Comparison of ENCODE assay signal across 15 mouse cellular contexts in the genomic region with DNA sequence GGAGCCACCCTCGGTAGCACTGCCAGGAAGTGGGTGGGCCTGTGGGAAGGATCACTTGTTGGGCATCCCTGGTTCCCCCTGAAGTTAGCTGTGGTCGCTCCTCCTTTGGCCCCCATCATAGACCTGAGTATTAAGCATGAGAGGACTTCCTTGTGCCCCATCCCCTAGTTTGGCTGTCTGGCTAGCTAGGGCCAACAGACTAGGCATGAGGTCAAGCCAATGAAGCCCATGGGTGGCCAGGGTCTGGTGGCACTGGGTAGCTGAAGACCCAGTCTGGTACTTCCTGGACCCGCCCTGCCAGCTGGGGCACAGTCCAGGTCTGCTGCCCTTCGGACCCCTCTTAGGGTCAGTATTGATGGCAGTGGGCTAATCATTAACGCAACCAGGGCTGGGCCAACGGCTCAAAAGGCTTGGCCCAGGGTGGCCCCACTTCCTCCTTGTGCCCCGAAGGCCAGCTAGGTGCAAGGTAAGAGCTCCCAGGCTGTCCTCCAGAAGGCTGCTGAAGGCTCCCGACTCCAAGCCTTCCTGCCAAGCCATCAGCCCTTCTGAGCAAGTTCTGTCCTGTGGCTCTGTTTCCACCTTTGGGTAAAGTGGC. TPM values are rescaled to one million over a fixed set of nuclear protein-coding genes. Genes with fewer than 3 reads are reported as not detected.
DNase-seq lines count a peak whose midpoint lies in the region; ATAC-seq lines count a peak whose summit lies in the region.
"Had no signal": no experiment of that assay in that cellular context is flagged by ENCODE, and none has a peak within 500 bp of the region (broad histone marks: within the 10 kb centered on the region; RNA-seq: fewer than 3 reads in every experiment).

No protein-coding gene starts in this region.

- ATAC-seq in hindbrain, embryonic 13.5 days (ENCODE audit: low FRiP score) = no peak
- no peak for ATAC-seq in hindbrain, embryonic 12.5 days (ENCODE audit: low FRiP score)
- ATAC-seq in liver, embryonic 15.5 days (ENCODE audit: insufficient read depth) = peak; percentile 68
- ATAC-seq in megakaryocyte-erythroid progenitor cell, adult 5-6 weeks (replicated peaks; ENCODE audit: low FRiP score, low TSS enrichment, poor library complexity, severe bottlenecking) = no peak
- ATAC-seq: activated CD4-positive, CD25-positive, alpha-beta regulatory T cell, adult 4 months had no signal

- intact Hi-C loops in left cerebral cortex, postnatal 4 days (cut with DNase I) = no loop called here

- H3K9me3 ChIP-seq in hindbrain, embryonic 13.5 days = no peaks in the 10 kb centered on the region
- H3K9me3 ChIP-seq in hindbrain, embryonic 12.5 days (replicated peaks) = no peaks in the 10 kb centered on the region
- no peaks in the 10 kb centered on the region for H3K9me3 ChIP-seq in liver, embryonic 15.5 days (replicated peaks)
- H3K9me3 ChIP-seq: embryonic facial prominence, embryonic 12.5 days; lung, embryonic 15.5 days had no signal

- 0 out of 2 replicates have a peak overlapping the region, but pooled peaks have one; percentile 35 for H3K27ac ChIP-seq in hindbrain, embryonic 13.5 days
- no peak overlapping the region for H3K27ac ChIP-seq in hindbrain, embryonic 12.5 days
- peak overlapping the region; percentile 14 for H3K27ac ChIP-seq in liver, embryonic 15.5 days (replicated peaks)
- H3K27ac ChIP-seq: embryonic facial prominence, embryonic 12.5 days; forebrain, embryonic 12.5 days; lung, embryonic 15.5 days had no signal

- no peaks in the 10 kb centered on the region for H3K4me1 ChIP-seq in hindbrain, embryonic 13.5 days (replicated peaks)
- H3K4me1 ChIP-seq in hindbrain, embryonic 12.5 days = no peaks in the 10 kb centered on the region
- peaks cover 40% of the 10 kb centered on the region for H3K4me1 ChIP-seq in liver, embryonic 15.5 days (replicated peaks)
- H3K4me1 ChIP-seq: embryonic facial prominence, embryonic 12.5 days; forebrain, embryonic 12.5 days; lung, embryonic 15.5 days had no signal

- no peak overlapping the region for H3K4me3 ChIP-seq in hindbrain, embryonic 13.5 days
- no peak overlapping the region for H3K4me3 ChIP-seq in hindbrain, embryonic 12.5 days
- peak overlapping the region; percentile 40 for H3K4me3 ChIP-seq in liver, embryonic 15.5 days (replicated peaks)
- H3K4me3 ChIP-seq: embryonic facial prominence, embryonic 12.5 days; forebrain, embryonic 12.5 days; lung, embryonic 15.5 days; megakaryocyte, embryonic 14.5 days had no signal

- no peak overlapping the region for H3K9ac ChIP-seq in hindbrain, embryonic 13.5 days
- no peak overlapping the region for H3K9ac ChIP-seq in hindbrain, embryonic 12.5 days
- 0 out of 2 replicates have a peak overlapping the region, but pooled peaks have one; percentile 28 for H3K9ac ChIP-seq in liver, embryonic 15.5 days
- H3K9ac ChIP-seq: embryonic facial prominence, embryonic 12.5 days; forebrain, embryonic 12.5 days; lung, embryonic 15.5 days had no signal

- H3K36me3 ChIP-seq in hindbrain, embryonic 13.5 days = peaks cover 44% of the 10 kb centered on the region
- peaks cover 44% of the 10 kb centered on the region for H3K36me3 ChIP-seq in hindbrain, embryonic 12.5 days
- peaks cover 38% of the 10 kb centered on the region for H3K36me3 ChIP-seq in liver, embryonic 15.5 days (replicated peaks)

- DNase-seq in kidney, postnatal 10 days = peak; percentile 78
- DNase-seq in left cerebral cortex, postnatal 4 days = no peak
- no peak for DNase-seq in heart, adult 8-10 months (ENCODE audit: low spot score)

- H3K27me3 ChIP-seq in hindbrain, embryonic 13.5 days = peaks cover 8% of the 10 kb centered on the region; the same call in 1 of the 2 replicates
- H3K27me3 ChIP-seq in hindbrain, embryonic 12.5 days = no peaks in the 10 kb centered on the region
- H3K27me3 ChIP-seq in liver, embryonic 15.5 days = peaks cover 7% of the 10 kb centered on the region; the same call in 1 of the 2 replicates
- H3K27me3 ChIP-seq: embryonic facial prominence, embryonic 12.5 days; lung, embryonic 15.5 days had no signal

- 83% methylated on average over 8 of the region's 8 CpGs for WGBS in hindbrain, embryonic 13.5 days
- WGBS in hindbrain, embryonic 12.5 days = 83% methylated on average over 8 of the region's 8 CpGs
- WGBS in liver, embryonic 15.5 days (ENCODE audit: insufficient replicate concordance) = 57% methylated on average over 8 of the region's 8 CpGs

- no peak overlapping the region for H3K4me2 ChIP-seq in hindbrain, embryonic 13.5 days
- no peak overlapping the region for H3K4me2 ChIP-seq in hindbrain, embryonic 12.5 days (replicated peaks)
- H3K4me2 ChIP-seq in liver, embryonic 15.5 days = peak overlapping the region; percentile 51
- H3K4me2 ChIP-seq: embryonic facial prominence, embryonic 12.5 days; forebrain, embryonic 12.5 days; lung, embryonic 15.5 days had no signal

RNA-seq across cellular contexts. Expression of a gene that starts 13.6 kb away (rescaled TPM):
- polyA plus RNA-seq in hindbrain, embryonic 13.5 days (2015; fragmentation: Nextera tagmentation; extraction: Ambion mirVana) = 86.8 and 96.4 TPM in 2 replicates
- 90.8 and 92.7 TPM in 2 replicates for polyA plus RNA-seq in hindbrain, embryonic 12.5 days (2016; fragmentation: Nextera tagmentation; extraction: Ambion mirVana)
- polyA plus RNA-seq in liver, embryonic 15.5 days (2015; fragmentation: Nextera tagmentation; extraction: Ambion mirVana) = 64.0 and 69.3 TPM in 2 replicates
- total RNA-seq in left cerebral cortex, postnatal 4 days (2021) = 10 to 100 TPM; 87.1 to 87.7 TPM
- total RNA-seq in megakaryocyte-erythroid progenitor cell, adult 5-6 weeks (2014; fragmentation: Nextera tagmentation) = 50.0 and 60.7 TPM in 2 replicates
- total RNA-seq in megakaryocyte-erythroid progenitor cell, adult 5-6 weeks (2017) = 26.7 and 62.5 TPM in 2 replicates
- total RNA-seq in heart, adult 8-10 months (2022) = 10 to 100 TPM; 88.7 to 99.1 (median 92.3) TPM

RNA-seq across cellular contexts. Expression of a gene that starts 21.5 kb away (rescaled TPM):
- 11.6 and 11.7 TPM in 2 replicates for polyA plus RNA-seq in hindbrain, embryonic 13.5 days (2015; fragmentation: Nextera tagmentation; extraction: Ambion mirVana)
- 14.7 and 15.4 TPM in 2 replicates for polyA plus RNA-seq in hindbrain, embryonic 12.5 days (2016; fragmentation: Nextera tagmentation; extraction: Ambion mirVana)
- 4.7 and 5.8 TPM in 2 replicates for polyA plus RNA-seq in liver, embryonic 15.5 days (2015; fragmentation: Nextera tagmentation; extraction: Ambion mirVana)
- total RNA-seq in left cerebral cortex, postnatal 4 days (2021) = 10 to 100 TPM; 29.3 to 29.7 TPM
- 22.6 and 30.2 TPM in 2 replicates for total RNA-seq in megakaryocyte-erythroid progenitor cell, adult 5-6 weeks (2014; fragmentation: Nextera tagmentation)
- 5.8 and 11.8 TPM in 2 replicates for total RNA-seq in megakaryocyte-erythroid progenitor cell, adult 5-6 weeks (2017)
- 10 to 100 TPM; 22.3 to 28.0 (median 25.8) TPM for total RNA-seq in heart, adult 8-10 months (2022)

RNA-seq across cellular contexts. Expression of a gene that starts 27.3 kb away (rescaled TPM):
- 93.8 and 98.3 TPM in 2 replicates for polyA plus RNA-seq in hindbrain, embryonic 13.5 days (2015; fragmentation: Nextera tagmentation; extraction: Ambion mirVana)
- polyA plus RNA-seq in hindbrain, embryonic 12.5 days (2016; fragmentation: Nextera tagmentation; extraction: Ambion mirVana) = 66.3 and 72.2 TPM in 2 replicates
- polyA plus RNA-seq in liver, embryonic 15.5 days (2015; fragmentation: Nextera tagmentation; extraction: Ambion mirVana) = 3.3 and 5.0 TPM in 2 replicates
- 100 to 1,000 TPM; 189 to 193 TPM for total RNA-seq in left cerebral cortex, postnatal 4 days (2021)
- 10.9 and 24.0 TPM in 2 replicates for total RNA-seq in megakaryocyte-erythroid progenitor cell, adult 5-6 weeks (2014; fragmentation: Nextera tagmentation)
- total RNA-seq in megakaryocyte-erythroid progenitor cell, adult 5-6 weeks (2017) = 8.6 and 10.3 TPM in 2 replicates
- 10 to 100 TPM; 32.9 to 35.9 (median 34.4) TPM for total RNA-seq in heart, adult 8-10 months (2022)

RNA-seq across cellular contexts. Expression of a gene that starts 36.8 kb away (rescaled TPM):
- polyA plus RNA-seq in hindbrain, embryonic 13.5 days (2015; fragmentation: Nextera tagmentation; extraction: Ambion mirVana) = 0.27 TPM in 1 of 2 replicates, not detected in the other
- 1.4 and 1.5 TPM in 2 replicates for polyA plus RNA-seq in hindbrain, embryonic 12.5 days (2016; fragmentation: Nextera tagmentation; extraction: Ambion mirVana)
- polyA plus RNA-seq in liver, embryonic 15.5 days (2015; fragmentation: Nextera tagmentation; extraction: Ambion mirVana) = 0.15 and 0.28 TPM in 2 replicates
- not detected for total RNA-seq in left cerebral cortex, postnatal 4 days (2021)
- not detected in 2 replicates for total RNA-seq in megakaryocyte-erythroid progenitor cell, adult 5-6 weeks (2014; fragmentation: Nextera tagmentation)
- total RNA-seq in megakaryocyte-erythroid progenitor cell, adult 5-6 weeks (2017) = not detected in 2 replicates
- total RNA-seq in heart, adult 8-10 months (2022) = not detected
- total RNA-seq: gastrocnemius, postnatal 10 days; left cerebral cortex, postnatal 14 days had no signal
- polyA plus RNA-seq: activated CD4-positive, CD25-positive, alpha-beta regulatory T cell, adult 4 months; heart, embryonic 14.5 days; lung, embryonic 15.5 days had no signal

RNA-seq across cellular contexts. Expression of a gene that starts 43.3 kb away (rescaled TPM):
- polyA plus RNA-seq in hindbrain, embryonic 13.5 days (2015; fragmentation: Nextera tagmentation; extraction: Ambion mirVana) = 0.42 and 0.48 TPM in 2 replicates
- polyA plus RNA-seq in hindbrain, embryonic 12.5 days (2016; fragmentation: Nextera tagmentation; extraction: Ambion mirVana) = 0.48 and 0.61 TPM in 2 replicates
- 0.21 and 0.38 TPM in 2 replicates for polyA plus RNA-seq in liver, embryonic 15.5 days (2015; fragmentation: Nextera tagmentation; extraction: Ambion mirVana)
- 1 to 10 TPM; 5.0 to 5.7 TPM for total RNA-seq in left cerebral cortex, postnatal 4 days (2021)
- total RNA-seq in megakaryocyte-erythroid progenitor cell, adult 5-6 weeks (2014; fragmentation: Nextera tagmentation) = 3.4 and 4.4 TPM in 2 replicates
- total RNA-seq in megakaryocyte-erythroid progenitor cell, adult 5-6 weeks (2017) = 3.1 and 3.7 TPM in 2 replicates
- 10 to 100 TPM; 14.7 to 17.1 (median 15.4) TPM for total RNA-seq in heart, adult 8-10 months (2022)

Comparison
In these comparisons a context has a peak if more than half of its experiments do, and no peak if none do; other contexts are left out.
1. RNA of a gene that starts 27.3 kb away (total RNA-seq): 189 to 193 TPM in left cerebral cortex, postnatal 4 days; 32.9 to 35.9 TPM in heart, adult 8-10 months and 8.6 to 24.0 TPM in megakaryocyte-erythroid progenitor cell, adult 5-6 weeks; every median in the first group is over 4 times any median in the second.